Mouse (Mus musculus) kidney, postnatal 36 days (tissue): ENCODE results near the gene Zfp423.
A peak's percentile ranks its signal among the peaks of the same experiment; 100 is the strongest.

Experiments used
- DNase-seq, 2 experiments: peaks; one replicate each; pipeline ENCODE4 v3.0.0; 2021 to 2022; ENCODE audit warnings: mixed read lengths in 2 of 2

Gene Zfp423

DNA sequence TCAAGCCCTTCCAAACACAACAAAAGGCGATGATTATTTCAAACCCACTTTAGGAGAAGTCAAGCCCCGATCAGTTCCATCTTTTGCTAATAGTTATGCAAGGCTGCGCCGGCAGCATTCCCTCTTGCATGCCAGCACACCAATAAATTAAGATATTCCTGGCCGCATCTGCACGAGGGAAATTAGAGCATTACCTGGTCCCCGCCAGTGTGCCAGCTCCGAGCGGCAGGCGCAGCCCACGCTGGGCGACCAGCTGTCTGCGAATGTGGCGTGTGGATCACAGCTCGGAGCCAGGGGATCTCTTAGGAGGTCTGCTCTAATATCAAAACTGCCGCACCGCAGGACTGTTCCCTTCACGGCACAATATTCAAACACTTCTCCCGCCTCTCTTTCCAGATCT lies 217.4 kb downstream of the Zfp423 start:
- no peak for DNase-seq

GRCm38 (mm10) chr8:87740946-87741530 lies 218.4 kb downstream of the Zfp423 start:
- no peak for DNase-seq

DNA sequence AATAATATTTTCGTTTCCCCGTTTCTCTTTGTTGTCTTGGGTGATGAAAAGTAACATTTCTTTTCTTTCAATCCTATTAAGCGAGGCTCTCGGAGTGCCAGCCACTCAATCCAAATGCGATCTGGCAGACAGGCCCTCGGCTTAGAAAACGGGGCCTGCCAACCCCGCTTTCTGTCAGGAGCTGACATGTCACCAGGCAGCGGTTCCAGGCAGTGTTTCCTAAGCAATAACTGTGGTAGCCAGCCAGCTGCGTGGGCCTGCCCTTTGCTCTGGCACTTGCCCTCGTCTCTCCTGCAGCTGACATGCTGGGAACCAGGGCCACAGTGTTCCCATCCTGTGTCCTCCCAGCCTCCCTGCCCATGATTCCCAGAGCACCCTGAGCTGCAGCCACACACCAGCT lies 221.5 kb downstream of the Zfp423 start:
- no peak for DNase-seq

GRCm38 (mm10) chr8:87734902-87735301 lies 224.5 kb downstream of the Zfp423 start:
- no peak for DNase-seq

GRCm38 (mm10) chr8:87734496-87734895 lies 224.9 kb downstream of the Zfp423 start:
- DNase-seq = no peak

DNA sequence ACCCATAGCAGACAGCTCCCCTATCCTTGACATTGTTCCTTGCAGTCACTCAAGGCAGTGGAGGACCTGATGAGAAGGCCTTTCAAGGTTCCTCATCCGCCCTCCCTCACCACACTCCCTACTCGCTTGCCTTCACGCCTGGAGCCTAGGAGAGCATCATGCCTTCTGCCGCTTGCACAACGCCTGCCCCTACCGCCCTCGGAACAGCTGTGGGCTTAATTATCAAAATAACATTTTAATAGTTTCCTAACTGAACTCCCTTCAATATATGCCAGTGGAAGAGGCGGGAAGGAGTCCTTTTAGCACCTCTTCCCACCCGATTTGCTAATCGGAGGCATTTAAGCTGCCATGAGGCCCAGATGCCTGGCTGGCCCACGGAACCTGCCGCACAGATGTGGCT lies 228.3 kb downstream of the Zfp423 start:
- DNase-seq = no peak

DNA sequence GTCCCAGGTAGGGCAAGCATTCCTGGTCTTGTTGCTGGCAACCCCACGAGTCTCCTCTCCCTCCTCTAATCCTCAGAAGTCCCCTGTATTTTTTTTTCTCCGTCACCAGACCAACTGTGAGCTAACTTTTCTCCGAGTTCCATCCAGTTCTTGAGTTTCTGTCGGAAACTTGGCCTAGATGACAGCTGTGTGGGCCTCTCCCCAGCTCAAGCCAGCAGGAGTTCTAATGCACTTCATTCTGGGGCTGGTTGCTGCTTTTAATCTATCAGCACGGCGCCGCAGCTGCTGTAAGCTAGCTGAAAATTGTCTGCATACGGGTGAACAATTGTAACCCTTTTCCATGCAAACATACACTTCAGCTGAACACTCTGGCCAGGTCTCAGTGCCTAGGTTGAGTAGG lies 236.4 kb downstream of the Zfp423 start:
- DNase-seq = no peak

- DNase-seq = no peak
These were observed 240.1 kb downstream of the Zfp423 start for GRCm38 (mm10) chr8:87719137-87719815.

- no peak for DNase-seq
These were observed 241.9 kb downstream of the Zfp423 start for GRCm38 (mm10) chr8:87717445-87717844.

- no peak for DNase-seq
These were observed 242.6 kb downstream of the Zfp423 start for GRCm38 (mm10) chr8:87716726-87717248.

- peak; percentile 65 to 91 for DNase-seq
These were observed 243.4 kb downstream of the Zfp423 start for GRCm38 (mm10) chr8:87715731-87716682.

DNA sequence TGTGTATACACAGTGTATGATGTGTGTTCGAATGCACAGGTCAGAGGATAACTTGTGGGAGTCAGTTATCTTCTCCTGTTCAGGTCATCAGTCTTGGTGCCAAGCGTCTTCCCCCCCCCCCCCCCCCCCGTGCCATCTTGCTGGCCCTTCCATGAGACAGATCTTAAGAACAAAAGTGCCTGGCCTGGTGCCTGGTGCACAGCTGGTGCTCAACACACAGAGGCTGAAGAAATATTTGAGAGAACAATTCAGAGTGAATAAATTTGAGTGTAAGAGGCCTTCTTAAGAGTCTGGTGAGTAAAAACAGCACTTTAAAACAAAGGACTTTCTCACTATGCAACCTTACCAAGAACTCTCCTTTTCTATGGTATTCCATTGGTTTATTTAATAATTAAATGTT lies 245.4 kb downstream of the Zfp423 start:
- no peak for DNase-seq

GRCm38 (mm10) chr8:87711955-87712354 lies 247.4 kb downstream of the Zfp423 start:
- no peak for DNase-seq

DNA sequence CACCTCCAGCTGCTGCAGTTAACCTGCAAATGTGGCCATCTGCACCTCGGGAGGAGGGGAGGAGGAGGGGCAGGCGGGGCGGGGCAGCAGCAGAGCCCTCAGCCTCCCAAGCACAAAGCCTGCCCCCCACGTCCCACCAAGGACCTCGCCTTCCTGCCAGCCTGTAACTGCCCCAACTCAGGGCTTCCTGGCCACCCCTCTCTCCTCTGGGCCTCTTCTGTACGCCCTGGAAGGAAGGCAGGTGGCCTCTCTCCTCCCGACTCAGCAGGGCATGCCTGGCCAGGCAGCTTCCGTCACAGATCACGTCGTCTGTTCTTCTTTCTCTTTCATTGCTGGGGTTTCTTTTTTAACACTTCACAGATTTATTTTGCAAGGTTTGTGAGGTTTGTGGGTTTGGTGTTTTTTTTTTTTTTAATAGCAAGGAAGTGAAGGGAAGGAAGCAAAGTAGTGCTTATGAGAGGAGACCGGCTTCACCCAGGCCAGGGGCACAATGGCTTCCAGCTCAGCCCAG lies 251.2 kb downstream of the Zfp423 start:
- DNase-seq = no peak

DNA sequence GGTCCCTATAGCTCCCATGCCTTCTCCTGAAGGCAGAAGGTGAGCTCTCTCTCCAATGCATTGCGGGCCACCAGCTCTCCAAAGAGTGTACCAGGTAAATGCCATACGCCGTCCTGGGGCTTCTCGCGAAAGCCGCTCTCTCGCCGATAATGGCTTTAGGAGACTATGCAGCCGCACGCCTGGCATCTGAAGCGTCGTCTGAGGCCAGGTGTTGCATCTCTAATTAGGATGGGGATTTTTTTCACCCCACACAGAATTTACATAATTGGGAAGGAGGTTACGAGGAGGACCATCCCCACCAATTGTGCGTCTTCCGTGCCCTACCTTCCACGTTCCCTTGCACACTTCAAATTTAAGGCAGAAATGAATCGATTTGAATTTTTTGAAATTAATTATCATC lies 252.2 kb downstream of the Zfp423 start:
- DNase-seq = no peak

DNA sequence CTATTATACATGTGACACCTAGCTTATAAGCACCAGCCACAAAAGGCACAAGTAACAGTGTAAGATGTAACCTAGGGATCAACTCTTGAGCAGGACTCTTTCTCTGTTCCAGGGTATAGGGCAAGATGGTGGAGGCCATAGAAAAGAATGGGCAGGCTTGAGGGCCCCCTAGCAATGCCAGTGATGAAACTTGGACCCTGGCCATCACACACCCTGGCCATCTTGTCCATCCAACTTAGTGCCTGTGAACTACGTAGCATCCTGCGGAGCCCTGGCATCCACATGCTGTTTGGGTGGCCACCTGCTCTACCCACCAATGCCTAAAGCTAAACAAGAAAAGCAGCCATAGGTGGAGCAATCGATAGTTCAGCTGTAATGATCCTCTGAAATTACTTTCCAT lies 254.6 kb downstream of the Zfp423 start:
- no peak for DNase-seq

GRCm38 (mm10) chr8:87702790-87703311 lies 256.5 kb downstream of the Zfp423 start:
- no peak for DNase-seq

- no peak for DNase-seq
These were observed 257.3 kb downstream of the Zfp423 start for GRCm38 (mm10) chr8:87702051-87702521.

DNA sequence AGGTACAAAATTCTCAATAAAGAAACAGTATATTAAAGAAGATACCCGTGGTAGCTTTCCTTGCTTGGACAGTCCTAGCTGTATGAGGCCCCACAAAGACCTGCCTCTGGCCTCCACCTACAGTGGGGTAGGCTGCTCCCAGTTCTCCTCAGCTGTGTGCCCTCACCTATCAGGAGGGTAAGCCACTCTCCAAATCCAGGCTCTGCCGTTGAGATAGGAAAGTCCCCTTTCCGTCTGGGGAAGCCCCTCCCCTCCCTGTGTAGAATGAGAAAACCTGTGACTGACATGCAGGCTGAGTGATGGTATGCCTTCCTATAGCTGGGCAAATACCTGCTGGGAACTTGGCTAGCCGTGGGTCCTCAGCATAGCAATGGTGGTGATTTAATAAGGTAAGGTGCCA lies 257.8 kb downstream of the Zfp423 start:
- no peak for DNase-seq

DNA sequence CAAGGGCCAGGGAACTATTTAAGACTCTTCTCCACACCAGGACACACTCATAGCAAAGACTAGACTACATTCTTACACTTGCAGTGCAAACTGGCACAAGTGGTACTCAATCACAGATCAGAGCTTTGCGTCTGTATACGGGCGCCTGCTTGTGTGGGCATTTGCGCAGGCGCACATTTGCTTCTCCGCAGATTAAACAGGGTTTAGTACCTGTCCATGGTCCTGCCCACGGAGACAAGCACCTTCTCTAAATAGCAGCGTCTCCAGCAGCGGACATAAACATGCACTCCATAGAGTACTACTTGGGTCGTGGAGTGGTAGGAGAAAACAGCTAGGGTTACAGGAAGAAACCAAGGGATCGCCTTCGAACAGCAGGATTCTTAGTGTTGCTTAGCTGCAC lies 259.1 kb downstream of the Zfp423 start:
- peak; percentile 13 to 64 for DNase-seq

DNA sequence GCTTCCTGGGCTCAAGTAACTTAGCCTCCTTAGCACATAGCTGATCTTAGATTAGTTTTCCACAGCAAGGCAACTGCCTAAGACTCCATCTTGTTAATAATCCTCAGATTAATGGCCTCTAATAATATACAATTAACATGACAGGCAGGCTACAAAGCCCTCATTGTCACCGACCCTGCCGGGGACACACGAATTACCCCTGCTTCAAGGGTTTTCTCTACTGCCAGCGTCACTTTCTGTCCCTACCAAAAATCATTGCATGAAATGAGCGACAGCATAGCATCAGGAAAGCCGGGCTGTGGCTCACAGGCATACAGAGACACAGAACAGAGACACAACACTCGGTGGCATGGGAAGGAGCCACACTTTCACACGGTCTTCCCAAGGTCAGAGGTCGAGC lies 262.3 kb downstream of the Zfp423 start:
- DNase-seq = no peak

DNA sequence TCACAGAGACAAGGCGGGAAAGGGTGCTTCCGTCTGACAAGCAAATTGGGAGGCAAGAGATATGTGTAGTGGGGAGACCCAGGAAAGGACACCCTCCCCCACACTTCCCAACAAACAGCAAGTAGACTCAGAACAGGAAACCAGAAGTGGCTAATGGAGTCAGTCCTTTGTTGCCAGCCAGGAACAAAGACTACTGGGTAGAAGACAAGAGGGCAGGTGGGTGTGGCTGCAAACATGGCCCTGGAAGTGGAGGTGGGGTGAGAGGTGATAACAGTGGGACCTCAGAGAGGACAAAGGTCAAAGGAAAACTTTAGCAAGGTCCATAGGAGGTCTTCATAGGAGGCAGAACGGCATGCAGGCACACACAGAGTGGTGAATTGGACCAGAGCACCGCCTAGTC lies 265.7 kb downstream of the Zfp423 start:
- DNase-seq = no peak
